Mouse (Mus musculus) heart, embryonic 10.5 days (tissue): Measurements from ENCODE around the gene Cyp3a11. TPM values are rescaled to one million over a fixed set of nuclear protein-coding genes. Genes with fewer than 3 reads are reported as not detected.
"Not testable (repeated sequence)": the region's sequence is repeated elsewhere in the genome, so short reads cannot be mapped to it uniquely, and the experiment has no call there.

ENCODE experiments used
- DNase-seq: peaks from one replicate; pipeline ENCODE4 v3.0.0-alpha.2; 2017; ENCODE audit warnings: low spot score
- H3K27ac ChIP-seq: fragments of 300-500 bp; sonication (generic); 2 replicates; pipeline ENCODE4 v1.5.1; 2016; ENCODE audit warnings: mild to moderate bottlenecking
- H3K27me3 ChIP-seq: fragments of 300-500 bp; sonication (generic); 2 replicates; pipeline ENCODE4 v1.6.1; 2016; ENCODE audit warnings: mild to moderate bottlenecking; ENCODE audit not compliant: poor library complexity, insufficient read depth, severe bottlenecking
- H3K36me3 ChIP-seq: fragments of 300-500 bp; sonication (generic); 2 replicates; pipeline ENCODE4 v1.6.1; 2016; ENCODE audit warnings: mild to moderate bottlenecking, moderate library complexity
- H3K4me1 ChIP-seq: fragments of 300-500 bp; sonication (generic); 2 replicates; pipeline ENCODE4 v1.6.1; 2016; ENCODE audit warnings: mild to moderate bottlenecking
- H3K4me3 ChIP-seq: fragments of 300-500 bp; sonication (generic); 2 replicates; pipeline ENCODE4 v1.5.1; 2016; ENCODE audit warnings: mild to moderate bottlenecking, moderate library complexity
- H3K9me3 ChIP-seq: fragments of 300-500 bp; sonication (generic); 2 replicates; pipeline ENCODE4 v1.6.1; 2016; ENCODE audit warnings: mild to moderate bottlenecking, moderate library complexity
- WGBS: fragments of 180-500 bp; shearing (Covaris S2); methylation state at CpG from one replicate; pipeline ENCODE4 v1.1.7; 2016; 5-methylcytosine and 5-hydroxymethylcytosine counted together
- polyA plus RNA-seq: library from polyadenylated mRNA; unstranded; fragments of >200 nt; fragmentation: Nextera tagmentation; extraction: Ambion mirVana; gene quantifications from 2 replicates; pipeline ENCODE4 v1.2.1, GENCODE M21; 2016

Cyp3a11 gene
- not detected in 2 replicates for polyA plus RNA-seq

GRCm38 (mm10) chr5:145879688-145880087, at the start of gene Cyp3a11:
Gene Cyp3a11 (minus strand): TSS chr5:145879964.
- no peak for DNase-seq
- Histone ChIP-seq H3K27me3 (no peaks in the 10 kb centered on the region), H3K9me3 (peaks cover 27% of the 10 kb centered on the region), H3K27ac (no peak within 1 kb of the TSS), H3K4me3 (no peak within 1 kb of the TSS), H3K4me1 (no peaks in the 10 kb centered on the region), H3K36me3 (no peaks in the 10 kb centered on the region)
- 77% methylated on average over 3 of the region's 3 CpGs for WGBS

- Histone ChIP-seq H3K4me1 (no peaks in the 10 kb centered on the region), H3K4me3 (no peak overlapping the region), H3K36me3 (no peaks in the 10 kb centered on the region), H3K9me3 (peaks cover 44% of the 10 kb centered on the region), H3K27me3 (no peaks in the 10 kb centered on the region), H3K27ac (no peak overlapping the region)
- DNase-seq = no peak
These were observed 33.1 kb upstream of the Cyp3a11 start for GRCm38 (mm10) chr5:145912912-145913311.

GRCm38 (mm10) chr5:145911781-145912180, 32.0 kb upstream of the Cyp3a11 start:
- no peak for DNase-seq

GRCm38 (mm10) chr5:145906937-145907336, 27.2 kb upstream of the Cyp3a11 start:
- not testable (repeated sequence) for H3K4me3 ChIP-seq, H3K27ac ChIP-seq, H3K36me3 ChIP-seq, H3K4me1 ChIP-seq, H3K27me3 ChIP-seq, DNase-seq
- H3K9me3 ChIP-seq = peaks cover 22% of the 10 kb centered on the region
- WGBS = 82% methylated on average over 2 of the region's 2 CpGs

More at GRCm38 (mm10) chr5:145911781-145912180, 32.0 kb upstream of the Cyp3a11 start:
- Histone ChIP-seq H3K4me3 (no peak overlapping the region), H3K27me3 (no peaks in the 10 kb centered on the region), H3K36me3 (no peaks in the 10 kb centered on the region), H3K4me1 (no peaks in the 10 kb centered on the region), H3K27ac (no peak overlapping the region), H3K9me3 (peaks cover 35% of the 10 kb centered on the region)

- no peak for DNase-seq
- H3K36me3 ChIP-seq = no peaks in the 10 kb centered on the region
- H3K9me3 ChIP-seq = peaks cover 24% of the 10 kb centered on the region
- H3K27ac ChIP-seq = no peak overlapping the region
- WGBS = 84% methylated on average over 1 of the region's 1 CpGs
- H3K4me3 ChIP-seq = no peak overlapping the region
- no peaks in the 10 kb centered on the region for H3K27me3 ChIP-seq
- H3K4me1 ChIP-seq = no peaks in the 10 kb centered on the region
These were observed 24.8 kb upstream of the Cyp3a11 start for GRCm38 (mm10) chr5:145904535-145904934.

- no peaks in the 10 kb centered on the region for H3K27me3 ChIP-seq
- no peak overlapping the region for H3K4me3 ChIP-seq
- no peaks in the 10 kb centered on the region for H3K36me3 ChIP-seq
- WGBS = 86% methylated on average over 1 of the region's 1 CpGs
- no peak overlapping the region for H3K27ac ChIP-seq
- no peak for DNase-seq
- no peaks in the 10 kb centered on the region for H3K4me1 ChIP-seq
- H3K9me3 ChIP-seq = peaks cover 22% of the 10 kb centered on the region
These were observed 23.6 kb upstream of the Cyp3a11 start for GRCm38 (mm10) chr5:145903349-145903748.

- DNase-seq = no peak
- Histone ChIP-seq H3K36me3 (no peaks in the 10 kb centered on the region), H3K27me3 (no peaks in the 10 kb centered on the region), H3K4me3 (no peak overlapping the region), H3K4me1 (no peaks in the 10 kb centered on the region), H3K9me3 (peaks cover 20% of the 10 kb centered on the region), H3K27ac (no peak overlapping the region)
- WGBS = 51% methylated on average over 2 of the region's 2 CpGs
These were observed 20.7 kb upstream of the Cyp3a11 start for GRCm38 (mm10) chr5:145900436-145900990.

GRCm38 (mm10) chr5:145897271-145897670, 17.5 kb upstream of the Cyp3a11 start:
- Histone ChIP-seq H3K27ac (no peak overlapping the region), H3K4me3 (no peak overlapping the region), H3K9me3 (0 out of 2 replicates have a peak, but pooled peaks cover 11% of the 10 kb centered on the region), H3K27me3 (no peaks in the 10 kb centered on the region), H3K36me3 (no peaks in the 10 kb centered on the region), H3K4me1 (no peaks in the 10 kb centered on the region)
- WGBS = 60% methylated on average over 1 of the region's 1 CpGs
- no peak for DNase-seq

GRCm38 (mm10) chr5:145881207-145881606, 1.4 kb upstream of the Cyp3a11 start:
- peaks cover 28% of the 10 kb centered on the region for H3K9me3 ChIP-seq
- DNase-seq = no peak
- H3K27me3 ChIP-seq = no peaks in the 10 kb centered on the region
- no peaks in the 10 kb centered on the region for H3K4me1 ChIP-seq
- no peak overlapping the region for H3K27ac ChIP-seq
- no peak overlapping the region for H3K4me3 ChIP-seq
- no peaks in the 10 kb centered on the region for H3K36me3 ChIP-seq

- H3K4me3 ChIP-seq, H3K36me3 ChIP-seq, H3K27ac ChIP-seq, H3K27me3 ChIP-seq, DNase-seq, H3K4me1 ChIP-seq: not testable (repeated sequence)
- peaks cover 20% of the 10 kb centered on the region for H3K9me3 ChIP-seq
These were observed 12.3 kb downstream of the Cyp3a11 start for GRCm38 (mm10) chr5:145867433-145867832.

GRCm38 (mm10) chr5:145805796-145806195, 74.0 kb downstream of the Cyp3a11 start, which contains the start of gene Cyp3a44:
Gene Cyp3a44 (minus strand): TSS chr5:145805874.
- H3K9me3 ChIP-seq = peaks cover 17% of the 10 kb centered on the region
- 66% methylated on average over 2 of the region's 2 CpGs for WGBS
- not testable (repeated sequence) for H3K36me3 ChIP-seq, H3K27me3 ChIP-seq, H3K4me3 ChIP-seq, H3K4me1 ChIP-seq, DNase-seq, H3K27ac ChIP-seq

Other genes starting within 250 kb of the Cyp3a11 start
- gene Cyp3a41a, start 159.8 kb downstream of the Cyp3a11 start, polyA plus RNA-seq = not detected in 2 replicates
- not detected in 2 replicates for gene Cyp3a44, start 74.1 kb downstream of the Cyp3a11 start, polyA plus RNA-seq
- not detected in 2 replicates for gene Cyp3a25, start 129.7 kb upstream of the Cyp3a11 start, polyA plus RNA-seq
- not detected in 2 replicates for gene Cyp3a59, start 199.3 kb upstream of the Cyp3a11 start, polyA plus RNA-seq